Mouse (Mus musculus) effector memory CD4-positive, alpha-beta T cell, adult 7 months (primary cell): ENCODE data around the gene Parp2. TPM values are rescaled to one million over a fixed set of nuclear protein-coding genes. Genes with fewer than 3 reads are reported as not detected.

Experiments used
- polyA plus RNA-seq: library from polyadenylated mRNA; unstranded; fragments of 100-300 nt; shearing (Covaris generic); gene quantifications from one replicate; pipeline ENCODE4 v1.2.1, GENCODE M21; 2017

The Parp2 gene
- polyA plus RNA-seq: 62.2 TPM

GRCm38 (mm10) chr14:50807487-50808072 is at the start of gene Parp2, which contains the start of gene Ccnb1ip1:
Gene Parp2, plus strand, starts transcription at chr14:50807841.
Gene Ccnb1ip1, minus strand, starts transcription at chr14:50807732.

DNA sequence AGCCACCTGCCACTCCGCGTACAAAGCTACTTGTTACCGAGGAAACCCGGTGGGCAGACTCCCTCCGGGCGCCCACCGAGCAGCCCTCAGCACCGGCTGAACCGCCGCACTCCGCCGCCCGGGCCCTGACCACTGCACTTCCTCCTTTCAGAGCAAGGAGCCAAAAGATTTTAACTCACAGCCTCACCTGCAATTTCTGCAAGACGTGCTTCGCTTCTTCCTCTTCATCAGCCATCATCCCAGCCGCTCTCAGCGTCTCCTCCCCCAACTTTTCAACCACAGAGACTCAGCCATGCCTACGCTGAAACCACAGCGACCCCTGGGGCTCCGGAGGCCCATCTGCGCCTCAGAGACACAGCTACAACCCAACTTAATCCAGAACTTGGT is 22.4 kb upstream of the Parp2 start, which contains the start of gene Ttc5:
Ttc5 (minus strand) TSS at position 269 of the 387 bp plus-strand sequence.

DNA sequence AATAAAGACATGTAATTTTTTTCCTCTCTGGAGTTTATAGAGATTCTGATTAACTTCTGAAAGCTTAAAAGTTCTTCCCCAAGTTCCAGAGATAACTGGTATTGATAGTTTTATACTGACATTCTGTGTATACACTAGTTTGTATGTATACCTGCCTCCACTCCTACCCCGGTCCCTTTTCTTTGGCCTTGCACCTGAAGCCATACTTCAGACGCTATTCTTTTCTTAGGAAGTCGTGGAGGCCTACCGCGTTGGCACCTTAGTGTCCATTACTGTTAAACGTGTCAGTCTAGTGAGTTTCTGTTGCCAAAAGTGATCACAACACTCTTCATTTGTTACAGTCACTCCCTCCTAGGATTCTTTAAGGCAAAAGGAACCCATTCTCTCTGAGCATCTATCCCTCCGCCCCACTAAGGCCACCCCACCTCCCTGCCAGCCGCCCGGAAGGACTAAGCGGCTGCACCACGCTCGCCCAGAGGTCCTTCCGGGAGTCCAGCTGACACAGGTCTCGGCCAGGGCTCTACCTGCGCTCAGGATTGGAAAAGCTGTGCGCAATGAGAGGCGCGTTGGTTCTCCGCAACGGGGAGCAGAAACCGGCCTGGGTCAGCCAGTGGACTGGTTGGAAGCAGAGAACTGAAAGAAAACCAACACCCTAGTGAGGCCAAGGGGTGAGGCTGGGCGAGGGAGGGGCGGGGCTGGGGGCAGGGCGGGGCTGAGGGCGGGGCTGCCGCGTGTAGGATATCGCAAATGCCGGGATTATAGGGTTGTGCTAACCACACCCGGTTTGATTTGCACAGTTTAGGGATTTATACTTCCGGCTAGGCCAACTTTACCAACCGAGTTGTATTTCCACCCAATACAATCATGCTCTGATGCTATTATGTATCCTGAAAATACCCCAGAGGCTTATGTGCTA is 62.5 kb downstream of the Parp2 start, which contains the start of gene Tep1:
Tep1 (minus strand) TSS at position 672 of the 916 bp plus-strand sequence.

Other genes starting within 250 kb of the Parp2 start
- not detected for gene Olfr744, start 193.0 kb upstream of the Parp2 start, polyA plus RNA-seq
- gene Olfr745, start 168.5 kb upstream of the Parp2 start, polyA plus RNA-seq: not detected
- gene Olfr746, start 160.8 kb upstream of the Parp2 start, polyA plus RNA-seq: not detected
- not detected for gene Olfr747, start 114.6 kb upstream of the Parp2 start, polyA plus RNA-seq
- not detected for gene Olfr748, start 100.5 kb upstream of the Parp2 start, polyA plus RNA-seq
- not detected for gene Olfr749, start 62.7 kb upstream of the Parp2 start, polyA plus RNA-seq
- gene Ttc5, start 22.3 kb upstream of the Parp2 start, polyA plus RNA-seq: 65.3 TPM
- not detected for gene Ccnb1ip1, start 109 bp upstream of the Parp2 start, polyA plus RNA-seq
- 14.5 TPM for gene Tep1, start 62.7 kb downstream of the Parp2 start, polyA plus RNA-seq
- gene Klhl33, start 89.7 kb downstream of the Parp2 start, polyA plus RNA-seq: 0.41 TPM
- 83.6 TPM for gene Osgep, start 117.1 kb downstream of the Parp2 start, polyA plus RNA-seq
- gene Apex1, start 117.1 kb downstream of the Parp2 start, polyA plus RNA-seq: 33.1 TPM
- 138 TPM for gene Pip4p1, start 123.0 kb downstream of the Parp2 start, polyA plus RNA-seq
- 40.7 TPM for gene Pnp, start 123.2 kb downstream of the Parp2 start, polyA plus RNA-seq
- not detected for gene Gm49342, start 136.7 kb downstream of the Parp2 start, polyA plus RNA-seq
- gene Pnp2, start 148.2 kb downstream of the Parp2 start, polyA plus RNA-seq: not detected
- gene Rnase10, start 199.9 kb downstream of the Parp2 start, polyA plus RNA-seq: not detected
- gene Rnase9, start 234.0 kb downstream of the Parp2 start, polyA plus RNA-seq: 0.32 TPM
- gene Rnase11, start 242.3 kb downstream of the Parp2 start, polyA plus RNA-seq: not detected
- not detected for gene Rnase12, start 249.8 kb downstream of the Parp2 start, polyA plus RNA-seq